Mouse (Mus musculus): ENCODE results near the gene Mecr. TPM values are rescaled to one million over a fixed set of nuclear protein-coding genes. Genes with fewer than 3 reads are reported as not detected.

Mecr gene
- total and polyA plus RNA-seq, 3 experiments: 92.1 to 137 TPM; not detected in 1

DNA sequence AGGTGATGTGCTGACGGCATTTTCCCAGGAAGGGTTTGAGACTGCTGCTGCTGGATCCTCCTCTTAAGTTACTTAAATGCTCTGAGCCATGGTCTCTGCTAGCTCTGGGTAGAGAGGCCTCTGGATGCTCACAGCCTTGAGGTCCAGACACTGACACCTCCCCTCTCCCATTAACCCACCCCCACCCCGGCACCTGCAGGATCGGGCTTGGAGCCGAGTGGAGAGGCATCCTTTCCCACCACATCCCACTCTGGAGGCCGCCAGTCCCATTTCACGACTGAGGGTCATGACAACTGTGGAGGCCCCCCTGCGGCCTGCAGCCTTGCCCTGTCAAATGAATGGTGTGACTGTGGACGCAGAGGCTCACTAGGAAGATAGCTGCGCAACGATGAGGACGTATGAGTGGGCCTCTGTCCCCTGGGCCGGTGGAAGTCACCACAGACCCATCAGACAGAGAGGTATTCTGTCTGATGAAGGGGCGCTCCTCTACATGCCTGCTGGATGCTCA, 72.6 kb downstream of the Mecr start:
- DNase-seq (ENCODE audit: low read depth, low spot score): no peak
- no peak overlapping the region for H3K4me3 ChIP-seq (ENCODE audit: control insufficient read depth in 1 of 2, insufficient read depth in 1 of 2, low read depth in 2 of 2, low read length in 2 of 2)
- no peaks in the 10 kb centered on the region for H3K4me1 ChIP-seq (ENCODE audit: control insufficient read depth in 1 of 2, insufficient read depth in 2 of 2, low read length in 2 of 2)
- H3K27me3 ChIP-seq (ENCODE audit: control insufficient read depth in 1 of 2, insufficient read depth in 2 of 2, low read length in 2 of 2): no peaks in the 10 kb centered on the region
- no peaks in the 10 kb centered on the region for H3K79me2 ChIP-seq (ENCODE audit: control insufficient read depth, insufficient read depth, low read length, poor library complexity)
- H3K9me3 ChIP-seq (replicated peaks; ENCODE audit: insufficient read depth, low read length): no peaks in the 10 kb centered on the region
- TF ChIP-seq RCOR1 (IDR thresholded peaks at IDR 0.05; ENCODE audit: low read depth, low read length): no peak
- no peak for TF ChIP-seq ELF1 (IDR thresholded peaks at IDR 0.05; ENCODE audit: low read depth, low read length)
- TF ChIP-seq MAX (IDR thresholded peaks at IDR 0.05; ENCODE audit: low read length): no peak
- no peak for TF ChIP-seq ZC3H11A (IDR thresholded peaks at IDR 0.05; ENCODE audit: low read depth, low read length)
- no peak for TF ChIP-seq MYC (IDR thresholded peaks at IDR 0.05; ENCODE audit: low read depth, low read length)
- TF ChIP-seq POLR2AphosphoS5 (IDR thresholded peaks at IDR 0.05; ENCODE audit: borderline replicate concordance, low read depth, low read length): no peak
- TF ChIP-seq HCFC1 (IDR thresholded peaks at IDR 0.05; ENCODE audit: low read depth, low read length): no peak
- no peak for TF ChIP-seq GABPA (IDR thresholded peaks at IDR 0.05; ENCODE audit: low read depth, low read length)
- TF ChIP-seq POLR2A (IDR thresholded peaks at IDR 0.05; ENCODE audit: control insufficient read depth in 1 of 2, insufficient read depth in 1 of 2, low read depth in 1 of 2, low read length in 2 of 2, poor library complexity in 1 of 2): no peak
- no peak for TF ChIP-seq MYB (IDR thresholded peaks at IDR 0.05; ENCODE audit: low read depth, low read length)
- TF ChIP-seq ZMIZ1 (IDR thresholded peaks at IDR 0.05; ENCODE audit: low read depth, low read length): no peak
- no peak for TF ChIP-seq JUND (IDR thresholded peaks at IDR 0.05; ENCODE audit: low read depth, low read length)
- TF ChIP-seq USF2 (IDR thresholded peaks at IDR 0.05; ENCODE audit: borderline replicate concordance in 1 of 2, insufficient read depth in 1 of 2, low read depth in 1 of 2, low read length in 2 of 2): no peak
- TF ChIP-seq TCF12 (IDR thresholded peaks at IDR 0.05; ENCODE audit: low read depth, low read length): no peak
- H3K27ac ChIP-seq (ENCODE audit: control insufficient read depth, low read depth, low read length): no peak overlapping the region
- no peak overlapping the region for H3K9ac ChIP-seq (ENCODE audit: control insufficient read depth, low read depth, low read length, poor library complexity, severe bottlenecking)
- no peaks in the 10 kb centered on the region for H3K36me3 ChIP-seq (ENCODE audit: control insufficient read depth in 1 of 2, insufficient read depth in 2 of 2, low read length in 2 of 2)

DNA sequence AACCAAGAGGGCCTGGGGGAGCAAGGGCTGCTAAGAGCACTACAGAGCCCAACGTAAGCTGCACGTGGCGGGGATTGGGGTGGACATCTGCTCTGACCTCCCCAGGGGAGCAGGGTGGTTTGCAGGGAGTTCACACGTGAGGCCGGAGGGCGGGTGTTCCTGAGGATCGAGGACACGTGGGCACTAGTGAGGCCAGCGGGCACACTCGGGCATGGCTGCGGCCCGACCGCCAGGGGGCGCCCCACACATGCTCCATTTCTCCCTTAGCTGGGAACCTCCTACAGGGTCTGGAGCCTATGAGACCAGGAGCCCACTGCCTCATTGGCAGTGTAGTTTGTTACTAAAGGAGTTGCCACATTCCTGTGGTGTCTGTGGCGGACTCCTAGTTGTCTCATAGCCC, 73.2 kb downstream of the Mecr start:
- no peaks in the 10 kb centered on the region for H3K79me2 ChIP-seq (ENCODE audit: control insufficient read depth, insufficient read depth, low read length, poor library complexity)
- DNase-seq (ENCODE audit: low read depth, low spot score): peak; percentile 76
- H3K27me3 ChIP-seq (ENCODE audit: control insufficient read depth in 1 of 2, insufficient read depth in 2 of 2, low read length in 2 of 2): no peaks in the 10 kb centered on the region
- H3K9ac ChIP-seq (ENCODE audit: control insufficient read depth, low read depth, low read length, poor library complexity, severe bottlenecking): peak overlapping the region; percentile 31; the same call in 1 of the 2 replicates
- TF ChIP-seq ZC3H11A (IDR thresholded peaks at IDR 0.05; ENCODE audit: low read depth, low read length) (peak; percentile 78), MXI1 (IDR thresholded peaks at IDR 0.05; ENCODE audit: low read depth, low read length) (peak; percentile 84), ELF1 (IDR thresholded peaks at IDR 0.05; ENCODE audit: low read depth, low read length) (no peak), USF1 (IDR thresholded peaks at IDR 0.05; ENCODE audit: low read depth, low read length) (peak; percentile 80), MAX (IDR thresholded peaks at IDR 0.05; ENCODE audit: low read length) (peak; percentile 82), CTCF (IDR thresholded peaks at IDR 0.05 in 2 of 3, conservative IDR thresholded peaks at IDR 0.05 in 1 of 3; ENCODE audit: control insufficient read depth in 1 of 3, insufficient read depth in 1 of 3, low read depth in 2 of 3, low read length in 3 of 3, poor library complexity in 1 of 3, severe bottlenecking in 1 of 3) (peak; percentile 90 to 96 (median 95)), CHD2 (IDR thresholded peaks at IDR 0.05; ENCODE audit: low read length) (no peak), MYC (IDR thresholded peaks at IDR 0.05; ENCODE audit: low read depth, low read length) (peak; percentile 80), BHLHE40 (IDR thresholded peaks at IDR 0.05; ENCODE audit: borderline replicate concordance, low read depth, low read length) (peak; percentile 27; the same call in 1 of the 2 replicates), E2F4 (IDR thresholded peaks at IDR 0.05; ENCODE audit: borderline replicate concordance, low read depth, low read length) (no peak), HCFC1 (IDR thresholded peaks at IDR 0.05; ENCODE audit: low read depth, low read length) (no peak), SMC3 (IDR thresholded peaks at IDR 0.05; ENCODE audit: low read depth, low read length) (peak; percentile 95), ETS1 (IDR thresholded peaks at IDR 0.05; ENCODE audit: low read depth, low read length) (no peak), POLR2AphosphoS2 (IDR thresholded peaks at IDR 0.05; ENCODE audit: low read length) (no peak), USF2 (IDR thresholded peaks at IDR 0.05; ENCODE audit: borderline replicate concordance in 1 of 2, insufficient read depth in 1 of 2, low read depth in 1 of 2, low read length in 2 of 2) (no peak), ZNF384 (IDR thresholded peaks at IDR 0.05; ENCODE audit: low read depth, low read length) (0 out of 2 replicates have a peak, but pooled peaks have one; percentile 34), ZKSCAN1 (IDR thresholded peaks at IDR 0.05; ENCODE audit: low read depth, low read length) (no peak), POLR2AphosphoS5 (IDR thresholded peaks at IDR 0.05; ENCODE audit: borderline replicate concordance, low read depth, low read length) (no peak), RAD21 (IDR thresholded peaks at IDR 0.05; ENCODE audit: low read depth, low read length) (peak; percentile 80), TAL1 (IDR thresholded peaks at IDR 0.05; ENCODE audit: low read length) (no peak)
- no peak overlapping the region for H3K27ac ChIP-seq (ENCODE audit: control insufficient read depth, low read depth, low read length)
- H3K36me3 ChIP-seq (ENCODE audit: control insufficient read depth in 1 of 2, insufficient read depth in 2 of 2, low read length in 2 of 2): no peaks in the 10 kb centered on the region
- H3K4me1 ChIP-seq (ENCODE audit: control insufficient read depth in 1 of 2, insufficient read depth in 2 of 2, low read length in 2 of 2): no peaks in the 10 kb centered on the region
- H3K9me3 ChIP-seq (replicated peaks; ENCODE audit: insufficient read depth, low read length): no peaks in the 10 kb centered on the region
- H3K4me3 ChIP-seq (ENCODE audit: control insufficient read depth in 1 of 2, insufficient read depth in 1 of 2, low read depth in 2 of 2, low read length in 2 of 2): no peak overlapping the region

Data from MEL (cell line).